Mouse (Mus musculus): ENCODE measurements around the gene Stk11.
"Not testable (repeated sequence)": the region's sequence is repeated elsewhere in the genome, so short reads cannot be mapped to it uniquely, and the experiment has no call there.

Gene Stk11

DNA sequence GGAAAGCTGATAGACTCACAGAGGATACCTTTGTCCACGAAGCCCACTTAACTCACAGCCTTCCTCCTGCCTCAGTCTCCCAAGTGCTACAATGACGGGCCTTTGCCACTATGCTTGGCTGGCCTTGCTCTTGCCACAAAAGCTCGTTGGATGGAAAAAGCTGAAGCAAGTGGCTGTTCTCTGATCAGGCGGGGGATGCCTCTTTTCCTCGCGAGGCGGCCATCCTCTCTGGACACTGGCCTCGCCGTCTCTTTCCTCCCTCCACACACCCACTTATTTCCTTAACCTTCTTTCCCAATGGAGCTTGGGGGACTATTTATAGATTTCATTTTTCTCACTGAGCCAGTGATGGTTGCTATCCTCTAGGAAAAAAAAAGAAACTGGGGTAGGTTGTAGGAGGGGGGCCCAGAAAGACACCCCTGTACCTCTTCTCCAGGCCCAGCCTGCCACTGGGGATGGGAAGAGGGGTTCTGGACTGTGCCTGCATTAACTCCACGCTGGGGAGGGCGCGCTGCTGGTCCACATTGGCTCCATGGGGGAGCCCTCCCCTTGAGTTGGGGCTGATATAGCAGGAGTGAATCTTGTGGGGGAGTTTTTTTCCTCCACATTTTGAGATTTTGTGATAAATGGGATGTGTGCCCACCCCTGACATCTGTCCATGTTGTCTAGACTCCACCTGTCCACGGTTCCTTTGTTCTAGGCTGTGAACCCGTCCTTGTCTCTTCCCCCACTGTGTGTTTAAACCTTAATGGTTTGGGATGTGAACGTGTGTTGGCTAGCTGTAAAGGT, 41.7 kb downstream of the Stk11 start:
- DNase-seq (ENCODE audit: low spot score): no peak

DNA sequence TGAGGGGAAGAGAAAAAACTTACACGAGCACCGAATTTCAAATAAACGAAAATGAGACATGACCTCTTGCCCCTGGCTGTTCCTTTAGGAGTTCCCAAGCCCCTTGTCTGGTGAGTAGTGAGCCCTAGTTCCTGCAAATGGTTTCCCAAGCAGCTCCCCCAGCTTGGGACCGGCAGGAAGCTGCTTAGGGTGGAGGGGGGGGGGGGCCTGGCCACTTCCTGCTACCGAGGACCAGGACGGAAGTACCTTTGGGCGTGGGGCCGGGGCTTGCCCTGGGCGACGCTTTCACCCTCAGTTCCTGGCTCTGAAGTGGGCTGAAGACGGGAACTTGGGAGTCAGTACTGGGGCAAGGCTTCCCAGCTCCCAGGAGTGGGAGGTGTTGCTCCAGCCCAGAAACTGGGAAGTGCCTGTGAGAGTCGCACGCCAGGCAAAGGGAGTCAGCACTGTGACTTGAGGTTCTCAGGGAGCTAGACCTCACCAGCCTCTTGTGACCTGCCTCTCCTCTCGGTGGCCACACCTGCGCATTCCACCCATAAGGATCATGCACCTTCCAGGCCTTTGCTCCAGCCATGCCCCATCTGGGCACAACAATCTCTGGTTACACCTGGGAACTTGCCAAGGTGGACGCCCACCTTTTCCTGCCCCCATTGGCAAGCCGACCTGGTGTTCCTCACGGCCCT, 42.8 kb downstream of the Stk11 start:
- DNase-seq (ENCODE audit: low spot score): peak; percentile 54

DNA sequence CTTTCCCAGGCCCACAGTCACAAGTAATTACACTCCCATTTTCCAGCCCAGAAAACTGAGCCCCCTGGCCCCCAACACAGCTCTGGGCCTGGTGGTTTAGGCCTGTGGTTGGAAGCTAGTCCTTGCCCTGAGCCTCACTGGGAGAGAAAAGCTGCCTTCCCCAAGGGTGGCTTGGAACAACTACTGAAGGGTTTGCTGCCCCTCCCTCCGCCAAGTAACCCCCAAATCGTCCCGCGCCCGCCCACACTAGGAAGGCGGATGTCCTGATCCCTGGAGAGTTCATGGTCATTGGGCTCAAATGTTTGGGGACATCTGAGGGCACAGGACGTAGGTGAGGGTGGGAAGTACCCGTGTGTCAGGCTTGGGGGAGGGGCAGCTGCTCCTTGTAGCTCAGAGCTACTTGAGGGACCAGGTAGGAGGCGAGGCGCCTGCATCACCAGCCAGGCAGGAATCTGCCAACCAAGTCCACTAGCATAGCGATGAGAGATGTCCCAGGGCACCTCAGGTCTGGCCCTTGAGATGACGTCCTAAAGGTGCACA, 43.5 kb downstream of the Stk11 start:
- peak; percentile 51 for DNase-seq (ENCODE audit: low spot score)

GRCm38 (mm10) chr10:80159561-80160454, 44.2 kb downstream of the Stk11 start:
- peak; percentile 99 for DNase-seq (ENCODE audit: low spot score)

- peak; percentile 86 for DNase-seq (ENCODE audit: low spot score)
Measured at GRCm38 (mm10) chr10:80160455-80161371, 45.1 kb downstream of the Stk11 start.

DNA sequence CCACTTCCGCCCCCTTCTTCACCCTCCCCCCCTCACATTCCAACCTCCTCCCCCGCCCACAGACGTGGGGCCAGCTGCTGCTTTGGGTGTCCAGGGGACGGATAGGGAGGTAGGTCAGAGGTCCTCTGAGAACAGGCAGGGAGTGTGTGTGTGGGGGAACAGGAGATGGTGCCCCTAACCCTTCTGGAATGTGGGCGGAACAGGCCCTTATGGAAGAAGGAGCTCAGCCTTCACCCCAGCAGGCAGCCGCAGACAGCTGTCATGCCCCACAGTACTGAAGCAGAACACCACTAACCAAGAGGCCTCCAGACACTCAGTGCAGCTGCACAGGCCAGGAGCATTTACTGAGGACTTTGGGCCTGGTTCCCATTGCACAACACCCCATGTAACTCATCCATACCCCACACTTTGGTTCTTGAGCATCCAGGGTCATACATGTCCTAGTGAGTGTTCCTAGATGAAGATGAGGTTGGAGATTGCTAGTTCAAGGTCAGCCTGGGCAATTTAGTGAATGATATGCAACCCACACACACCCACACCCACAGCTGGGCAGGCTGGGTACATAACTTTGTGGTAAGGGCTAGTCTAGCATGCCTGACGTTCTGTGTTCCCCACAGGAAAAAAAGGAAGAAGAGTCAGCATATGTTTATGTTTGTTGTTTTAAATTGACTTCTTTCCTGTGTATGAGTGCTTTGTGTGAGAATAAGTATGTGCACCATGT, 46.1 kb downstream of the Stk11 start:
- no peak for DNase-seq (ENCODE audit: low spot score)

DNA sequence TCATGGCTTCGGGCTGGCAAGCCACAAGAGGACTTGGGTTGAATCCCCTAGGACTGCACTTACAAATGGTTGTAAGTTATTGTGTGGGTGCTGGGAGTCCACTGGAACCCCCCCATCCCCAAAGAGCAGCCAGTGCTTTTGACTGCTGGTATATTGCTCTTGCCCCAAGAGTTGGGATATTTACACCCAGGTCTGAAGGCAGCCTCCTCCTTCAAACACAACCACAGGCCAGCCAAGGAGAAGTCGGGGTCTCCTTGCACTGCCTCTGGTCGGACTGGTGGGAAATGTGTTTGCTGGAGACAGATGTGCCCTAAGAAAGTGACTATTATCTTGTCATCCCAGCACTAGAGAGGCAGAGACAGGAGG, 46.6 kb downstream of the Stk11 start:
- DNase-seq (ENCODE audit: low spot score): no peak

DNA sequence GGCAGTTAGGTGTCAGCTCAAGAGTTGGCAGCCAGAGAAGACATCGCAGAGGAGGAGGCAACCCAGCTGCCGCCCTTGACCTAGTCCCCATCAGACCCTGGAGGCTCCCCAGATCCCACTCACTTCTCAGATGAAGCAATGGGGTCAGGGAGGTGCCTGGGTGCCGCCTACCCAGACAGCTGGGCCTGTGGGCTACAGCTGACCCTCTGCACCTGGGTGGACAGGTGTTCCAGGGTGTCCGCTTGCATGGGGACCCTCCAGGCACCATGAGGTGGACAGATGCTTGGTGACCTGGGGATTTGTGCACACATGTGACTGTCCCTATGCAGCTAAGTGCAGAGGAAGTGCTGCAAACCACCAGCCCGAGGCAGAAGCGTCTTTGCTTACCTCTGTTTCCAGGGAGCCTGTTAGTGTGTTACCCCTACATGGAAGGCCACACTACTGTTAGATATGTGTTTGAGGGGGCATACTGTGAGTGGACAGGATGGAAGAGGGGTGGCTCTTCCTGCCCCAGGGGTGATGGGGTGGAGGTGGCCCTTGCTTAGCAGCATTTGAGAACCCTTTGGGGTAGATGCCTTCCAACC, 47.2 kb downstream of the Stk11 start:
- no peak for DNase-seq (ENCODE audit: low spot score)

- DNase-seq (ENCODE audit: low spot score): no peak
Measured at GRCm38 (mm10) chr10:80163721-80164120, 48.1 kb downstream of the Stk11 start.

- no peak for DNase-seq (ENCODE audit: low spot score)
Measured at GRCm38 (mm10) chr10:80164161-80164997, 48.8 kb downstream of the Stk11 start.

GRCm38 (mm10) chr10:80164998-80165344, 49.4 kb downstream of the Stk11 start:
- DNase-seq (ENCODE audit: low spot score): peak; percentile 93

- DNase-seq (ENCODE audit: low spot score): no peak
Measured at GRCm38 (mm10) chr10:80165392-80166128, 50.0 kb downstream of the Stk11 start, which contains the start of gene Cirbp. Gene Cirbp (plus strand): TSS chr10:80165985.

- not testable (repeated sequence) for DNase-seq (ENCODE audit: low spot score)
Measured at GRCm38 (mm10) chr10:80166136-80166535, 50.5 kb downstream of the Stk11 start.

DNA sequence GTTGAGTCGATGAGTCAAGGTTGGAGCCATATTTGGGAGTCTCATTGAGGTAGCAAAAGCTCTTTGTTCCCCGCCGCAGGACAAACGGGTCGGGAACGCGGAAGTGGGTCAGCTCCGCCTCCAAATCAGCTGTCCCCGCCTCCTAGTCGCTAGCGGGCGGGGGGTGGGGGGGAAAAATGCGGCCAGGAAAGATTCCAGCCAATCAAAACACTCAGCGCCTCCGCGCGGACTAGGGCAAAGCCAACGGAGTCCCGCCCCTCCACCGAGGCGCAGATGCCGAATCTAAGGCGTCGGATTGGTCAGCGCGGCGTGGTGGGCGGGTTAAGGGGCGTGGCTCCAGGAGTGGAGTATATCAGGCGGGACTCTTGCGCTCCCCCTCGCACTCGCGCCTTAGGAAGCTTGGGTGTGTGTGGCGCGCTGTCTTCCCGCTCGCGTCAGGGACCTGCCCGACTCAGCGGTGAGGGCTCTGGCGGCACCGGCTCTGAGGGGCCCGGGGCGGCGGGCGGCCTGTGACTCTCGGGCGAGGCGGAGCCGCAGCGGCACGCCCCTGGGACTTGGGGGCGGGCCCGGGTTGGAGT, 51.9 kb downstream of the Stk11 start:
- peak; percentile 98 for DNase-seq (ENCODE audit: low spot score)

DNA sequence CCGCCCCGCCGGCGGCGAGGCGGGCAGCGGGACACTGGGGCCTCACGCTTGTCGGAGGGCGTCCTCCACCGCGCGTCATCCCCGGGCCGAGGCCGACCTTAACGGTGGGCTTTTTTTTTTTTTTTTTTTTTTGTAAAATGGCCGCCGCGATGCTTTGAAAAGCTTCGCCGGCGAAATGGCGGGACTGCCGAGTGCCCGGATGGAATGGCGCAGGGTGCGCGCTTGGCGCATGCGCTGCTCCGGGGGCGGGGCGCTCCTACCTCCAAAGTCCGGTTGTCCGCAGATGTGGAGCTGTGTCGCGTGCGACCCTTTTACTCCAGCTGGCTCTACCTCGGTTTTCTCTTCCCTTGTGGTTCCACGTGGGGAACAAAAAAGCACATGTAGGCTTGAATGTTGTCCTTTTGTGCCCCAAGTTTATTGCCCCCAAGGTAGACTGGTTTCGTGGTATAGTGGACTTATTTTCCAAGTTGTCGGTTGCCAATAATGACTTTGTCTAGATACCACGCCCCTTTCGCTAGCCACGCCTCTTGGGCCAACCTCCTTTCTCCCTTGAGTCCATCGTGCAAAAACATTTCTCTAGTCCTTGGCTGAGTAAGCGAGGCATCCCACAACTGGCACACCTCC, 52.5 kb downstream of the Stk11 start:
- peak; percentile 95 for DNase-seq (ENCODE audit: low spot score)

GRCm38 (mm10) chr10:80169070-80169469, 53.5 kb downstream of the Stk11 start:
- no peak for DNase-seq (ENCODE audit: low spot score)

GRCm38 (mm10) chr10:80169651-80170050, 54.0 kb downstream of the Stk11 start:
- no peak for DNase-seq (ENCODE audit: low spot score)

- DNase-seq (ENCODE audit: low spot score): no peak
Measured at GRCm38 (mm10) chr10:80170052-80170451, 54.4 kb downstream of the Stk11 start.

Data from urinary bladder, postnatal 25 days (tissue).